Mouse (Mus musculus): ENCODE data around the gene Carns1. TPM values are rescaled to one million over a fixed set of nuclear protein-coding genes. Genes with fewer than 3 reads are reported as not detected.

Carns1 gene
- polyA plus RNA-seq (2012) = 5.7 and 6.3 TPM in 2 replicates

DNA sequence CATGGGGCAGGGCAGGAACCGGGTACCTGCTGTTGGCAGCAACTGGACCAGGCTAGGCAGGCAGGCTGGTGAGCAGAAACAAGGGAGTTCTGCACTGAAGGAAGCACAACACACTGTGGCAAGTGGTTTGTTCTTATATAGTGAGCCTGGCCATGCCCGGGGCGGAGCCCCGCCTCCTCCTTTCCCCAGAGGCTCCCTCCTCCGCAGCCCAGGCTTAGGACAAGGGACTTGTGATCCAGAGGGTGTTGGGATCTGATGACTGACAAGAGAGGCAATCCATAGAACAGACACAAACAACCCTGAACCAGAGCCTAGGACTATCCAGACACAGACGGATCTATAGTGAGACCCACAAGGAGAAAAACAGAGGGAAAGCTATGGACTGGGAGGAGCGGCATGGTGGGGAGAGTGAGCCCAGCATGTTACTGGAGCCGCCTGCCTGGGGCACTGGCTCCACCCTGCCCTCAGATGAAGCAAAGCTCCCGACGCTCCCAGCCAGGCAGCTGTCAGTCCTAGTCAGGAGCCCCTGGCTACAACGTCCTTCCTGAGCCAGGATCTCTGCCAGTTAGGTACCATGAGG, at the start of gene Carns1:
Gene Carns1 (minus strand): TSS at position 112 of the 580 bp plus-strand sequence.

DNA sequence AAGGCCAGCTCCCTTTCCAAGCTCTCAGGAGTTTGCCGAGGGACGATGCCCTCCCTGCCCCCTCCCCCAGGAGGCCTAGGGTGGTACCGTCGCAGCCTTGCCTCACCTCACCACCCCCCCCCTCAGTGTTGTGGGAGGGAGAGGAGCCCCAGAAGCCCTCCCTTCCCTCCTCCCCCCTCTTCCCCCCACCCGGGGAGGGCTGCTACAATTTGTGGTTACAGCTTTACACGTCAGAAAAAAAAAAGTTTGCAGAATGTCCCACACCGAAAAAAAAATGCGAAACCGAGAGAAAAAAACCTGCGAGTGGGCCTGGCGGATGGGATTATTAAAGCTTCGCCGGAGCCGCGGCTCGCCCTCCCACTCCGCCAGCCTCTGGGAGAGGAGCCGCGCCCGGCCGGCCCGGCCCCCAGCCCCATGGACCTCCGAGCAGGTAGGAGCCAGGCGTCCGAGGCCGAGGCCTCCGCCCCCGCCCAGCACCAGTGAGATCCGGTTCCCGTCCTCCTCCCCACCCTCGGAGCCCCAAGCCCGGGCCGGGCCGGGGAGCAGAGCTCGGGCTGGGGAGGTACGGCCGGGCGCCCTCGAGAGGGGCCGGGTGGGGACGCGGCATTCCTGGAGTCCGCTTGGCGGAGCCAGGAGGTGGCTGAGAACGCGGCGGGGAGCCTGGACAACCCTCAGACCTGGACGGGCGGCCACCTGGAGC, 38.9 kb upstream of the Carns1 start, which contains the start of the genes Clcf1 and AC109138.7:
Gene Clcf1 (plus strand): TSS at position 168 of the 700 bp plus-strand sequence.
Gene AC109138.7 (plus strand): TSS at position 287 of the 700 bp plus-strand sequence.

DNA sequence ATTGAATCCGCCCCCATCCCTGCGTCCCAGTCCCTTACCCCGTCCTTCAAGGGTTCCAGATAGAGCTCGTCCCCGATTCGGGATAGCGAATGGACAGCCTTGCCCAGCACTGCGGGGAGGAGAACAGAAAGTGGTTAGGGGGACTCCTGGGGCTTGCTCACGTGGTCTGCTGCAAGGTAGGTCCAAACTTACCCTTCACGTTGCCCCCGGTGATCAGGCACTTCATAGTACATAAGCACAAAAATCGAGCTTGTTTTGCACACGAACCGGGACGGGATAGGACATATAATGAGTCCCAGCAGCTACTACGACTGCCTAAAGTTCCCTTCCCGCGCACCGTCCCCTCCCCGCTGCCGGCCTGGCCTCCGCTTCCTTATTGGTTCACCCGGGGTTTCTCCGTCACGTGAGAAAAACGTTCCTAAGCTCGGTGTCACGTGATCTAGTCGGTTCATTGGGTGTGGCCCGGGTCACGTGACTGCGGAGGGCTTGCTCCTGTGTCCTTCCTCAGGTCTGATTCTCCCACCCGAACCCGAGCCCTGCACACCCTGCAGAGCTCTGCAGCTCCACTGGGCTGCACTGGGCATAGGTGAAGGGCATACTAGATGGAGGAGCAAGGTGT, 26.1 kb upstream of the Carns1 start, which contains the start of gene Rad9a:
Gene Rad9a (minus strand): TSS at position 372 of the 619 bp plus-strand sequence.

DNA sequence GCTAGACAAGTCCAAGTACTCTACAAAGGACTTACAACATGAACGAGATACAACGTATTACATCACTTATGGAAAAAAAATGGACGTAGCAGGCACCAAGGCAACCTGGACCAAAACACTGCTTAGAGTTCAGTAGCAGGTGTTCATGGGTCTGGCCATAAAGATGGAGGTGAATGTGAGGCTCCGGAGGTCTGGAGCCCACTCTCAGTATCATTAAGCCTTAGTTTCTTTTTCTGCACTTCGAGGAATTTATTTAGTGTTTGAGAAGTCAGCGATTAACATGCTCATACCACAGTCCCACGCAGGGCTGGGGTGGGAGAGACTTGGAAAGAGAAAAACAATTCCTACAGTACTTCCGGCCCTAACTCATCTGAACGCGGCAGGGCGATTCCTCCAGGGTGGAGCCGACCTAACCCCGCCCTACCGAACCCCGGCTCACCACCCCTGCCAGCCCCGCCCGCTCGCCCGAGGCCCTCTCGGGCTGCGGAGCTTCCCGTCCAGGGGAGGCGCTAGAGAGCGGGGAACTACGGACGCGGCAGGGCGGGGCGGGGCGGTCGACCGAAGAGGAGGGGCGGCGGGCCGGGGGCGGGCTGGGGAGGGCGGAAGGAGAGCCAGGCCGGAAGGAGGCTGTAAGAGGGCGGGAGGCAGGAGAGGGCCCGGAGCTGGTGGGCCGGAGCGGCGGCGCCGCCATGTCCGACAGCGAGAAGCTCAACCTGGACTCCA, 16.4 kb upstream of the Carns1 start, which contains the start of gene Ppp1ca:
Gene Ppp1ca (plus strand): TSS at position 538 of the 723 bp plus-strand sequence.

DNA sequence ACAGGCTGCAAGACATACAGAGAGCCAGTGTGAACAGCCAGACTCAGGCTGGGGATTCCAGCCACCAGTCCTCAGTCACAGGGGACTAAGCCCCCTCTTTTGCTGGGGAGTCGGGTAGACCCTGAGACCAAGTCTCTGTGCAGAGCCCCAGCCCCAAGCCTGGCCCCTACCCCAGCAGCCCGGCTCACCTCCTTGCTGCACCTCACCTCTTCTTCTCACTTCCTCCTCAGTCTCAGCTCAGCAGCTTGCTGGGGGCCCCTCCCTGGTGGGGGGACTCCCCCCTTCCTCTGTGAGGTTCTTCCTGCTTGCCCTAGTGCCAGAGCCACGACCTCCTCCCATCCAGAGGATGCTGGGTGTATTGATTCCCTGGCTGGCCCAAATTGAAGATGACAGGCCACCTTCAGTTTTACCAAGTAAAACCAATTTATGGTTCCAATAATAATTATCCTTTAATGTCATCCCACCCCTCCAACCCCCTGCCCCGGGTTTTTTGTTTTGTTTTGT, 15.6 kb upstream of the Carns1 start, which contains the start of gene Tbc1d10c:
Gene Tbc1d10c (minus strand): TSS at position 454 of the 504 bp plus-strand sequence.

DNA sequence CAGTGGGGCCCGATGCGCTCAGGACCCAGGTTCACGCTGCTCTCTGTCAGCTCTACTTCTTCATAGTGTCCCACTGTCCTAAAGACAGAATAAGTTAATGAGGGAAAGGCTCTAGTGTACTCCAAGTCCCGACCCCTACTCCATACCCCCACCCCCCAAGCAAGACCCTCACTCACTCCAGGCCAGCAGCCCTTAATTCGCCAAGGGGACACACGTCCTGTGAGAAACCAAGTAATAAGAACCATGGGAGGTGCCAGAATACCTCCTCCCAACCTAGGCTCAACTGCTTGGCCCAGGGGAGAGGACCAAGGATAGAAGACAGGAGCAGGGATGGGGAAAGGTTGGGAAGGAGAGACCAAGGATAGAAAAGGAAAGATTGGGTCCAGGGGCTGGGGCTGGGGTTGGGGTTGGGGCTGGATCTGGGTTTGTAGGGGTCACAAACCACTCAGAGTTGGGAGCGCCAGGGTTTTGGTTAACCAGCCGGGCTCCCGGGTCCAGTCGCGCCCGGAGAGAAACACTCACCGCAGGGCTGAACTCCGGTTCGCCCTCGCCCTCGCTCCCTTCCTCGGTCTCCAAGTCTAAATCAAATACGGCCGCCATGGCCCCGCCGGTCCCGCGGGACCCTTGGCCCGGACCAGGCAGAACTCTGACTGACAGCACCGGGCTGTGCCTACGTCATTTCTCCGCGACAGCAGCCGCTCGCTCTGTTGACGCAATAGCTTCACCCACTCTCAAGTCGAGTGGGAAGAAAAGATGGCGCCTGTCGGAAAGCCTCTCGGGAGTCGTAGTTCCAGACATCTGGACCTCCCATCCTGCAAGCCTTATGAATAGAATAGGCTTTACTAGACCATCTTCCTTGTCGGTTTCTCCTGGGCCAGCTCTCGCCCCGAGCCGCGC, 12.4 kb downstream of the Carns1 start, which contains the start of gene Rps6kb2:
Gene Rps6kb2 (minus strand): TSS at position 709 of the 897 bp plus-strand sequence.

DNA sequence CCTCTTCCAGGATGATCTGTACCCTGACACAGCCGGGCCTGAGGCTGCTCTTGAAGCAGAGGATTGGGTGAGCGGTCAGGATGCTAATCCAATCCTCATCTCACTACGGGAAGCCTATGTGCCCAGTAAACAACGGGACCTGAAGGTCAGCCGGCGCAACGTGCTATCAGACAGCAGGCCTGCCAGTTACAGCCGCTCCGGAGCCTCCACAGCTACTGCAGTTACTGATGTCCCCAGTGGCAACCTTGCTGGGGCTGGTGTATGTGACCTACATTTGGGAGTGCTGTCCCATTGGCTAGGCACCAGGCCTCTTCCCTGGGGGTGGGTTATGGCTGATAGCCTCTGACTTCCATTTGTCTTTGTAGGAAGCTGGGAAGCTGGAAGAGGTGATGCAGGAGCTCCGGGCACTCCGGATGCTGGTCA, 22.0 kb downstream of the Carns1 start, which contains the start of gene Ptprcap:
Gene Ptprcap (plus strand): TSS at position 373 of the 423 bp plus-strand sequence.

DNA sequence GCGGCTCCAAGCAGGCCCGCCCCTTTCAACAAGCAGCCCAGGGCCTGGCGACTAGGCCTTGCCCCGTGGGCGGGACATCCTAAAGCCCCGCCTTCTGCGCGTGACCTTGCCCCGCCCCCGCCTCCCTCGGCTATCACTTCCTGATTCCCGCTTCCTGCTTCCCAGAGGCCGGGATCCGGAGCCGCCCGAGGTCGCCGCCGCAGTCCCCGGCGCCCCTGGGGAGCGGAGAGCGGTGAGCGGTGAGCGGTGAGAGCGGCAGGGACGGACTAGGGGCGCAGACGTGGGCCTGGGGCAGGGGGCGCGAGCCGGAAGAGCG, 26.8 kb downstream of the Carns1 start, which contains the start of gene Coro1b:
Gene Coro1b (plus strand): TSS at position 129 of the 316 bp plus-strand sequence.

DNA sequence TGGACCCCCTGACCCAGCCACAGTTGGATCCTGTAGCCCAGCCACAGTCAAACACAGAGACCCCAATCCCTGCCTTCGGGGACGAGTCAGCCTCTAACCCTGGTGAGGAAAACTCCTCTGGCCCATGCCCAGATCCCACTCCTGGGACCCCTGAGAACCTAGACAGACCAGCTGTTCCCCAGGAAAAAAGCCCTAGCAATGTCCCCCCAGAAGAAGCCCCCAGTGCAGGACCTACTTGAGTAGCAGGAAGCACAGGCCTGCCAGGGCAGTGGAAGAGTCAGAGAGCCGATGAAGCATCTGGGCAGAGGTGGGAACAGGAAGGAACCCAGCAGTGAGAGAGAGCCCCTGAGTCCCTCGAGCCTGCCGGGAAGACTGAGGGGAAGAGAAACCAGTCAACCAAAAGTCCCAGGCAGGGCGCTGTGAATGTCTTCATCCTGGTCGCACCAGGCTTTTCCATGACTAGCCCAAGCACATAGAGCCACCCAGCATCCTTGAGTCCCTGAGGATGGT, 31.5 kb downstream of the Carns1 start, which contains the start of gene Cabp4:
Gene Cabp4 (minus strand): TSS at position 275 of the 510 bp plus-strand sequence.

DNA sequence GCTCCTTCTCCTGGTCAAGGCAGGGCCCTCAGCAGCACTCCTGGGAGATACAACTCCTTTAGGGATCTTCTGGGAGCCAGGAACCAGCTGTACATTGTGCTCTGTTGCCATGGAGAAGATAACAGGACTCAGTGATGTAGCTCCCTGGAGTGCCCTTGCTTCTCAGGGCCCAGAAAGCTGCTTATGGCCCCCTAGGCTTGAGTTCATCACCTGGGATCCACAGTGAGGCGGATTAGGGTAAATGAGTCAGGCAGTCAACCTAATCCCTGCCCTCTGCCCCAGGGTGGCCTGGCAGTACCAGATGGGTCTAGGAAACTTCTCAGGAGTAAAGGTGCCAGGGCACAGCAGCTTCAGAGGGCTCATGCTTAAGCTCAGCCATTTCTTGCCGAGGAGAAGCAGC, 35.8 kb downstream of the Carns1 start, which contains the start of gene Gpr152:
Gene Gpr152 (plus strand): TSS at position 342 of the 400 bp plus-strand sequence.

DNA sequence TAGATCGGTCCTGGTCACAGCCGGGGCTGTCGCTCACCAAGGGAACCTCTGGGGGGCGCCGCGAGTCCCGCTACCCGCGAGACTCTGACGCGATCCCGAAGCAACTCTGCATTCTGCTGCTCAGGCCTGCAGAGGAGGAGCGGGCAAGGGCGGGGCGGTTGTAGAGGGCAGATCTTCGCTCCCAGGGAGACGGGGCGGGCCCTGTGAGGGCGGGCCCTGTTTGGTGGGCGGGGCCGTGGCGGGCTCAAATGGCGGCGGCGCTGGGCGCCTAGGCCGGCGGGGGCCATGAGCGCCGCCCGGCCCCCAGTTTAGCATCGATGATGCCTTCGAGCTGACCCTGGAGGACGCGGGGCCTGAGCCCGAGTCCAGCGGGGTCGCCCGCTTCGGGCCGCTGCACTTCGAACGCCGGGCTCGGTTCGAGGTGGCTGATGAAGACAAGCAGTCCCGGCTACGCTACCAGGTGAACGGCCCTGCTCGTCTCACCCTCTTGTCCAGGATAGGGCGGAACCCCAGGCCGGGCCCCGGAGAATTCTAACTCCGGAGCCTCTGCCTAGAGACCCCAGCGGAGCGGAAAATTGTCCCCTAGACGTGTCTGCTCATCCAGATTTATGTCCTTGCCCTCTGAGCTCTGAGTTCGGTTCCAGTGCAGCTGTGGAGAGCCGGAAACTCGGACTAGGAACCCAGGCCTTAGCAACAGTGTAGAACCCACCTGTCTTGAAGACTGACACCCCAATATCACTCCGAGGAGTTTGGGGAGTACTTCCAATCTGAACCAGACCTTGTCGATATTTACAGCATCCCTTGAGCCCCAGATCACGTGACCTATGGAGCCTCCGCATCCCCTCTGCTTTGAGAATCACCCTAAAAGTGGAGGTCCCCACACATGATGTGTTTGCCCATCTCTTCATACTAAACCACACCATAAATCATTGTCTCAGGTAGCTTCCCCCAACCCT, 49.3 kb downstream of the Carns1 start, which contains the start of gene Aip:
Gene Aip (minus strand): TSS at position 118 of the 956 bp plus-strand sequence.

Other genes starting within 250 kb of the Carns1 start
- gene Aldh3b1, start 245.7 kb downstream of the Carns1 start, polyA plus RNA-seq (2012) = 5.0 and 8.2 TPM in 2 replicates
- 182 and 302 TPM in 2 replicates for gene Unc93b1, start 240.3 kb downstream of the Carns1 start, polyA plus RNA-seq (2012)
- gene Aldh3b3, start 216.8 kb downstream of the Carns1 start, polyA plus RNA-seq (2012) = 0.06 and 0.10 TPM in 2 replicates
- gene Aldh3b2, start 203.2 kb downstream of the Carns1 start, polyA plus RNA-seq (2012) = 0.24 TPM in 1 of 2 replicates, not detected in the other
- gene Acy3, start 188.9 kb downstream of the Carns1 start, polyA plus RNA-seq (2012) = 7.7 and 8.3 TPM in 2 replicates
- gene Tbx10, start 182.7 kb downstream of the Carns1 start, polyA plus RNA-seq (2012) = not detected in 2 replicates
- gene Nudt8, start 174.9 kb downstream of the Carns1 start, polyA plus RNA-seq (2012) = 14.7 and 18.3 TPM in 2 replicates
- gene Gm49405, start 174.9 kb downstream of the Carns1 start, polyA plus RNA-seq (2012) = 4.1 and 6.3 TPM in 2 replicates
- 10.4 and 16.4 TPM in 2 replicates for gene Doc2g, start 172.2 kb downstream of the Carns1 start, polyA plus RNA-seq (2012)
- gene Ndufv1, start 162.7 kb downstream of the Carns1 start, polyA plus RNA-seq (2012) = 247 and 250 TPM in 2 replicates
- 122 and 136 TPM in 2 replicates for gene Gstp1, start 137.5 kb downstream of the Carns1 start, polyA plus RNA-seq (2012)
- gene Gstp2, start 129.5 kb downstream of the Carns1 start, polyA plus RNA-seq (2012) = 1.7 TPM in 1 of 2 replicates, not detected in the other
- gene Gstp3, start 115.9 kb downstream of the Carns1 start, polyA plus RNA-seq (2012) = 0.79 and 1.2 TPM in 2 replicates
- gene Cabp2, start 93.9 kb downstream of the Carns1 start, polyA plus RNA-seq (2012) = not detected in 2 replicates
- gene Cdk2ap2, start 78.3 kb downstream of the Carns1 start, polyA plus RNA-seq (2012) = 126 and 175 TPM in 2 replicates
- gene Pitpnm1, start 75.5 kb downstream of the Carns1 start, polyA plus RNA-seq (2012) = 67.2 and 92.9 TPM in 2 replicates
- gene Aip, start 49.6 kb downstream of the Carns1 start, polyA plus RNA-seq (2012) = 114 and 132 TPM in 2 replicates
- gene Gpr152, start 35.7 kb downstream of the Carns1 start, polyA plus RNA-seq (2012) = 0.03 TPM in 1 of 2 replicates, not detected in the other
- gene Cabp4, start 31.4 kb downstream of the Carns1 start, polyA plus RNA-seq (2012) = 0.14 and 0.15 TPM in 2 replicates
- 166 and 202 TPM in 2 replicates for gene Coro1b, start 26.9 kb downstream of the Carns1 start, polyA plus RNA-seq (2012)
- gene Ptprcap, start 21.9 kb downstream of the Carns1 start, polyA plus RNA-seq (2012) = 508 and 717 TPM in 2 replicates
- gene Rps6kb2, start 12.1 kb downstream of the Carns1 start, polyA plus RNA-seq (2012) = 88.1 and 93.8 TPM in 2 replicates
- 58.6 and 71.5 TPM in 2 replicates for gene Tbc1d10c, start 15.8 kb upstream of the Carns1 start, polyA plus RNA-seq (2012)
- gene Ppp1ca, start 16.6 kb upstream of the Carns1 start, polyA plus RNA-seq (2012) = 614 and 638 TPM in 2 replicates
- 27.8 and 31.6 TPM in 2 replicates for gene Rad9a, start 26.2 kb upstream of the Carns1 start, polyA plus RNA-seq (2012)
- 12.5 and 17.5 TPM in 2 replicates for gene Clcf1, start 38.8 kb upstream of the Carns1 start, polyA plus RNA-seq (2012)
- 33.8 and 36.5 TPM in 2 replicates for gene AC109138.7, start 38.9 kb upstream of the Carns1 start, polyA plus RNA-seq (2012)
- 38.1 and 42.7 TPM in 2 replicates for gene Pold4, start 56.4 kb upstream of the Carns1 start, polyA plus RNA-seq (2012)
- 30.3 and 41.9 TPM in 2 replicates for gene Ssh3, start 93.7 kb upstream of the Carns1 start, polyA plus RNA-seq (2012)
- 10.8 and 11.6 TPM in 2 replicates for gene Ankrd13d, start 107.7 kb upstream of the Carns1 start, polyA plus RNA-seq (2012)
- gene Grk2, start 130.7 kb upstream of the Carns1 start, polyA plus RNA-seq (2012) = 941 and 1,009 TPM in 2 replicates
- gene Kdm2a, start 222.8 kb upstream of the Carns1 start, polyA plus RNA-seq (2012) = 50.0 and 66.2 TPM in 2 replicates